Mouse (Mus musculus) heart, postnatal 0 days (tissue): ENCODE data around the gene Tnpo2. TPM values are rescaled to one million over a fixed set of nuclear protein-coding genes. Genes with fewer than 3 reads are reported as not detected.

Experiments
- ATAC-seq: fragments of 200-750 bp; cut with Nextera tagmentation; 2 replicates; pipeline ENCODE4 v1.8.0; 2017; ENCODE audit warnings: low read depth, moderate number of reproducible peaks, moderate library complexity; ENCODE audit not compliant: insufficient read depth
- DNase-seq: peaks from one replicate; pipeline ENCODE4 v3.0.0-alpha.2; 2016; ENCODE audit warnings: low spot score
- H3K27ac ChIP-seq: fragments of 300-500 bp; sonication (generic); 2 replicates; pipeline ENCODE4 v1.5.1; 2014; ENCODE audit warnings: low read depth, mild to moderate bottlenecking
- H3K27me3 ChIP-seq: fragments of 300-500 bp; sonication (generic); 2 replicates; pipeline ENCODE4 v1.6.1; 2014; ENCODE audit warnings: low read length, mixed read lengths; ENCODE audit not compliant: control insufficient read depth, insufficient read depth
- H3K36me3 ChIP-seq: fragments of 300-500 bp; sonication (generic); replicated peaks from 2 replicates; pipeline ENCODE4 v1.6.1; 2014; ENCODE audit warnings: low read length, mixed read lengths; ENCODE audit not compliant: control insufficient read depth, insufficient read depth
- H3K4me1 ChIP-seq: fragments of 300-500 bp; sonication (generic); 2 replicates; pipeline ENCODE4 v1.6.1; 2014; ENCODE audit warnings: antibody characterized with exemption; ENCODE audit not compliant: control insufficient read depth, insufficient read depth
- H3K4me2 ChIP-seq: fragments of 300-500 bp; sonication (generic); 2 replicates; pipeline ENCODE4 v1.6.1; 2014; ENCODE audit warnings: low read depth, mild to moderate bottlenecking, low read length, moderate library complexity
- H3K4me3 ChIP-seq: fragments of 300-500 bp; sonication (generic); 2 replicates; pipeline ENCODE4 v1.5.1; 2014; ENCODE audit warnings: low read depth, low read length
- H3K9ac ChIP-seq: fragments of 300-500 bp; sonication (generic); replicated peaks from 2 replicates; pipeline ENCODE4 v1.6.1; 2014; ENCODE audit warnings: low read depth, low read length, mixed read lengths
- H3K9me3 ChIP-seq: fragments of 300-500 bp; sonication (generic); replicated peaks from 2 replicates; pipeline ENCODE4 v1.6.1; 2016; ENCODE audit warnings: low read length; ENCODE audit not compliant: control insufficient read depth
- CTCF ChIP-seq: IDR thresholded peaks from 2 replicates; pipeline ENCODE4 v1.5.1; 2016; ENCODE audit warnings: antibody characterized with exemption, control low read depth, low read depth
- EP300 ChIP-seq: IDR thresholded peaks from 2 replicates; pipeline ENCODE4 v1.6.1; 2016; ENCODE audit warnings: antibody characterized with exemption, low read depth
- WGBS: fragments of 180-500 bp; shearing (Covaris S2); extraction: QIAGEN DNeasy Blood & Tissue Kit; methylation state at CpG from one replicate; pipeline ENCODE4 v1.1.7; 2014; 5-methylcytosine and 5-hydroxymethylcytosine counted together
- polyA plus RNA-seq: library from polyadenylated mRNA; unstranded; fragments of >200 nt; fragmentation: Nextera tagmentation; extraction: Ambion mirVana; gene quantifications from 2 replicates; pipeline ENCODE4 v1.2.1, GENCODE M21; 2015
- total RNA-seq: library from RNA; depleted of rRNA; stranded (reverse); fragments of >200 nt; gene quantifications from 2 replicates; pipeline ENCODE4 v1.2.3, GENCODE M21; 2014; ENCODE audit warnings: low replicate concordance

The Tnpo2 gene
- total and polyA plus RNA-seq, 2 experiments from 2014 or later: 13.0 to 34.8 TPM

GRCm38 (mm10) chr8:85083108-85083813 is 46.5 kb downstream of the Tnpo2 start, which contains the start of gene Man2b1:
Gene Man2b1 (plus strand): TSS chr8:85083270.
- ATAC-seq: peak; percentile 88
- TF ChIP-seq CTCF (peak; percentile 35), EP300 (no peak)
- peaks cover 20% of the 10 kb centered on the region for H3K4me1 ChIP-seq
- peak within 1 kb of the TSS; percentile 80 for H3K4me3 ChIP-seq
- H3K27me3 ChIP-seq: no peaks in the 10 kb centered on the region
- no peaks in the 10 kb centered on the region for H3K9me3 ChIP-seq
- H3K9ac ChIP-seq: peak within 1 kb of the TSS; percentile 58
- H3K4me2 ChIP-seq: peak within 1 kb of the TSS; percentile 93
- H3K36me3 ChIP-seq: peaks cover 31% of the 10 kb centered on the region
- DNase-seq: peak; percentile 82
- under 1% methylated on average over 30 of the region's 30 CpGs for WGBS
- H3K27ac ChIP-seq: peak within 1 kb of the TSS; percentile 55

GRCm38 (mm10) chr8:85084633-85085032 is 47.9 kb downstream of the Tnpo2 start:
- DNase-seq (no peak), ATAC-seq (no peak)
- Histone ChIP-seq H3K4me1 (peaks cover 18% of the 10 kb centered on the region), H3K36me3 (peaks cover 36% of the 10 kb centered on the region), H3K9ac (no peak overlapping the region), H3K9me3 (no peaks in the 10 kb centered on the region), H3K4me2 (no peak overlapping the region), H3K4me3 (no peak overlapping the region), H3K27me3 (no peaks in the 10 kb centered on the region), H3K27ac (no peak overlapping the region)
- 75% methylated on average over 8 of the region's 8 CpGs for WGBS
- no peak for TF ChIP-seq EP300

- Histone ChIP-seq H3K9ac (no peak overlapping the region), H3K4me2 (no peak overlapping the region), H3K36me3 (peaks cover 36% of the 10 kb centered on the region), H3K27me3 (no peaks in the 10 kb centered on the region), H3K4me1 (peaks cover 11% of the 10 kb centered on the region), H3K27ac (no peak overlapping the region), H3K4me3 (no peak overlapping the region), H3K9me3 (no peaks in the 10 kb centered on the region)
- no peak for DNase-seq
- TF ChIP-seq EP300 (no peak), CTCF (no peak)
- ATAC-seq: no peak
- 74% methylated on average over 3 of the region's 3 CpGs for WGBS
Observed at GRCm38 (mm10) chr8:85086238-85086637, 49.5 kb downstream of the Tnpo2 start.

GRCm38 (mm10) chr8:85088771-85089170 is 52.1 kb downstream of the Tnpo2 start:
- Histone ChIP-seq H3K27ac (no peak overlapping the region), H3K4me3 (no peak overlapping the region), H3K27me3 (no peaks in the 10 kb centered on the region), H3K9me3 (no peaks in the 10 kb centered on the region), H3K36me3 (peaks cover 48% of the 10 kb centered on the region), H3K4me2 (no peak overlapping the region), H3K9ac (no peak overlapping the region), H3K4me1 (peaks cover 7% of the 10 kb centered on the region)
- no peak for TF ChIP-seq CTCF
- no peak for TF ChIP-seq EP300
- DNase-seq (no peak), ATAC-seq (no peak)
- 58% methylated on average over 2 of the region's 2 CpGs for WGBS

GRCm38 (mm10) chr8:85090856-85091255 is 54.1 kb downstream of the Tnpo2 start:
- Histone ChIP-seq H3K27me3 (no peaks in the 10 kb centered on the region), H3K27ac (no peak overlapping the region), H3K4me1 (no peaks in the 10 kb centered on the region), H3K36me3 (peaks cover 53% of the 10 kb centered on the region), H3K9me3 (no peaks in the 10 kb centered on the region), H3K4me2 (no peak overlapping the region), H3K9ac (no peak overlapping the region), H3K4me3 (no peak overlapping the region)
- no peak for DNase-seq
- no peak for ATAC-seq
- 86% methylated on average over 11 of the region's 11 CpGs for WGBS
- TF ChIP-seq EP300 (no peak), CTCF (no peak)
